Mouse (Mus musculus) neutrophil, adult 5-6 weeks (primary cell): Measurements from ENCODE around the gene Nt5dc3. TPM values are rescaled to one million over a fixed set of nuclear protein-coding genes. Genes with fewer than 3 reads are reported as not detected.
A peak's percentile ranks its signal among the peaks of the same experiment; 100 is the strongest.

Experiments
- ATAC-seq: fragments of 151-379, 151-347 bp; 2 replicates; pipeline ENCODE4 v1.8.0; 2017; ENCODE audit warnings: mild to moderate bottlenecking, moderate TSS enrichment; ENCODE audit not compliant: insufficient number of reproducible peaks, poor library complexity, low FRiP score, severe bottlenecking; ENCODE audit errors: extremely low read depth
- total RNA-seq: library from RNA; stranded (forward); fragments of 200-1000 nt; gene quantifications from 2 replicates; pipeline ENCODE4 v1.2.3, GENCODE M21; 2017

The Nt5dc3 gene
- total RNA-seq = 4.2 and 4.3 TPM in 2 replicates

GRCm38 (mm10) chr10:86778398-86779116 is at the start of gene Nt5dc3:
TSS of gene Nt5dc3 (plus strand) at chr10:86779005.
- peak; percentile 84 for ATAC-seq

DNA sequence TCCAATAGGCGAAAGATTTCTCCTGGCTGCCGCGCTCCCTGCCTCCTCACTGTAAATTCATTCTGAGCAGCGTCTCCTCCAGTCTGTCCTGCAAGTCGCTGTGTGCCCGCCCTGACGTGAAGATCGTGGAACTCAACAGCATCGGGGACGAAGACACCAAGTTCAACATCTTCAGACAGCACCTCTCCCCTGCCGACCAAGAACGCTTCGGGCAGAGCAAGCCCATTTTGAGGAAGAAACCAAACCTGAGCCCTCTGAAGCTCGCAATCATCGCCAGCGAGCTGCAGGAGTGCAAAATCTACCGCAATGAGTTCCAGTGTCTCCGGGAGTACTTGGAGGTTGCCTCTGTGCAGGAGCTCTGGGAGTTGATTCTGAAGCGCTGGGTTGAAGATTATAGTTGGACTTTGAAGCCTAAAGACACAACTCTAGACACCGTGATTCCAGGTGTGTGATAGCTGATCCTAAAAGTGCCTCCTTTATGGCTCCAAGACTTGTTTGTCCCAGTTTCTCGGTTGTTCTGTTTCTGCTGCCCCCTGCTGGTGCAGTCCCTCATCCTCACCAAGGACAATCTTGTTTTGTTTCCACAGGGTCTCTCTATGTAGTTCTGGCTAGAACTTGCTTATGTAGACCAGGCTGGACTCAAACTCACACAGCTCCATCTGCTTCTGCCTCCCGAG is 47.8 kb upstream of the Nt5dc3 start:
- peak; percentile 46; the same call in 1 of the 2 replicates for ATAC-seq

DNA sequence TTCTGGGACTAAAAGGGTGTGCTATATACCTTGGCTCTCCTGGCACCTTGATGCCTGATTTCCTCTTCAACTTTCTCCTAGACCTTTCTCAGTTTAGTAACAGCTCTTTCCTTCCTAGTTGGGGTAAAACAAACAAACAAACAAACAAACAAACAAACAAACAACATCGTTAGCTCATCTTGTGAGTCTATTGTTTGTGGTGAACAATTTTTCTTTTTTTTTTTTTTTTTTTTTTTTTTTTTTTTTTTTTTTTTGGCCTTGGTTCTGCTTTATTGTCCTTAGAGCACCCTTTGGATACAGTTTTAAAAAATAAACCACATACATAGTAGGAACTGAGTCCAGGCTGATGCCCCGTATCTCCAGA is 47.3 kb upstream of the Nt5dc3 start:
- no peak for ATAC-seq

DNA sequence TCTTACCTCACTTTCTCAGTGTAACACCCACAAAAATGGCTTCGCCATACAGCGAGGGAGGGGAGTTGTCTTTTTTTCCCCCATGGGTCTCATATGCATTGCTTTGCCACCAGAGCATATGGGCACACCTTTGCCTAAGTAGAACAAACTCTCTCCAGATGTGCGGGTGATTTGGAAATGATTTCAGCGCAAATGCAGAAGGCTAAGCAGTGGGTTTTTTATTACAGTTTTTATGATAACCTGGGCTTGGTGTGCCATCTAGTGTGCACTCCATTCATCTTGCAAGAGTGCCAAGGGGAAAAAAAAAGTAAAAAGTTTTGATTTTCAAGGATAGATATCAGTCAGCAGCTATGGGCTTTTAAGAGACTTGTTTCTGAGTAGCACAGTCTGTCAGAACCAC is 43.8 kb upstream of the Nt5dc3 start:
- ATAC-seq = no peak

DNA sequence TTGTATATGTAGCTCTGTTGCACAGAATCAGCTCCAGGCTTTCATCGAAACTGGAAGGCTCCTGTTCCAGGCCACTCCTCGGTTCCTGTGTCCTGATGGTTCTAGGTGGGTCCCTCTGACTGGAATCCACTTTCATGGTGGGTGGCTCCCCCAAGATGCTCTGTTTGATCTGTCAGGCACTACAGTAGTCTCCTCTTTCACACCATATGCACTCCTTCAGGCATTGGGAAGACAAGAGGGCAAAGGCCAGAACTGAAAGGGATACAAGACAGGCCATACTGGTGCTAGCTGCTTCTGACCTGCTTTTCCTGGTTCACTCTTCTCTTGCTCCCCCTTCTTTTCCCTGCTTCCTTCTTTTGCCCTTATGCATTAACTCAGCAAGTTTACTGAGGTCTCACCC is 35.9 kb upstream of the Nt5dc3 start:
- ATAC-seq = no peak

DNA sequence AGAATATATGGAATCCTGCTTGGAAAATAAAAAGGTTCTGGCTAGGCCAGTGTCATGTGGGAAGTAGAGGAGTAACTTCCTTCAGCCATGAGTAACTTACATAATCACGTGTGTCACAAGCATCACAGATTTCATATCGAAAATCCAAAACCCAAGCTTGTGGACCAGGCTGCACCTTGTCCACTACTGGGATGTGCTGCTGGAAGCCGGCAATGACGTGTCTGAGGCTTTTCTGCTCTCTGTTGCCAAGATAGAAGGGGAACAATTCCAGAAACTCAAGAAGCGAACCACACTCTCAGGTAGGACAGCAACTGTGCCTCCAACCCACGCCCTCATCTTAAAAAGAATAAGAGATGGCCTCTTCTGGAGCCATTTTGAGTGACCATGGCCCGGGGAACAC is 34.5 kb upstream of the Nt5dc3 start:
- no peak for ATAC-seq

DNA sequence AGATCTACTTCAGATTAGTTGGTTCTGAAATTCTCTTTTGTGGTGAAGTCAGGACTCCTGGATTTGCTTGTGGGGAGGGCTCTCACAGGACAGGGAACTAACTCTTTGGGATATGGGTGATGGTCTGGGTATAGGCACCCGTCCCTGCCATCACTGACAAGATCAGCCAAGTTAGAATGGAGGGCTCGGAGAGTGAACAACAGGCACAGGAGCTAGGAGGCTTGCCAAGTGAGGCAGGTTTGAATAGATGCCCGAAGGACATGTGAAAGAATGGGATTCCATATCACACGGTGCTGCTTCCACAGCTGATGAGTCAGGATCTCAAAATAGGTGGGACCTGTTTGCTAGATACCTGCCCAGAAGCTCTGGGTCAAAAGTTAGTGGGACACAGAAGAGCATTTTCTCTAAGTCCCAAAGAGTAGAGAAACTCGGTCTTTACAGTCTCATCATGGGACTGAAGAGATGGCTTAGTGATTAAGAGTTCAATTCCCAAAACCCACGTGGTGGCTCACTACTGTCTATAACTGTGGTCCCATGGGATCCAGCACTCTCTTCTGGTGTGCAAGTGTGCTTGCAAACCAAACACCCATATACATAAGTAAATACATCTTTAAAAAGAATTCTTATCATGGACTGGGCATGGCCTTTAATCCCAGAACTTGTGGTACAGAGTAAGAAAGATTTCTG is 22.8 kb upstream of the Nt5dc3 start:
- no peak for ATAC-seq

DNA sequence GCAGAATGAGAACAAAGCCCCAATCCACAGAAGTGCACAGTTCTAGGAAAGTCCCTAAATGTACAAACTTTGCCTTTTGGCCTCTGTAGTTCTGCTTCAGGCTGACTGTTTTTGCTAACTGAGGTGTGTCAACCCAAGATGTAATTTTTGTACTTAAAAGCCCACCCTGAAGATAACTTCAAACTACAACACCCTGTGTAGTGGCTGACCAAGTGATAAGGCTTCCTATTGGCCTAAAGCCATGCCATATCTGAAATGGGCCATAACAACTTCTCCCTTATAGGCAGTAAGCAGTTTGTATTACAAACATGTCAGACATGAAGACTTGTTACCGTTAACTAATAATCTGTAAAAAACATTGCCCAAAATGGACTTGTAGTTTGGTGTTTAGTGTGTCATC is 21.1 kb upstream of the Nt5dc3 start:
- no peak for ATAC-seq

- no peak for ATAC-seq
Measured at GRCm38 (mm10) chr10:86758211-86758610, 20.6 kb upstream of the Nt5dc3 start.

GRCm38 (mm10) chr10:86761236-86761635 is 17.6 kb upstream of the Nt5dc3 start:
- no peak for ATAC-seq

DNA sequence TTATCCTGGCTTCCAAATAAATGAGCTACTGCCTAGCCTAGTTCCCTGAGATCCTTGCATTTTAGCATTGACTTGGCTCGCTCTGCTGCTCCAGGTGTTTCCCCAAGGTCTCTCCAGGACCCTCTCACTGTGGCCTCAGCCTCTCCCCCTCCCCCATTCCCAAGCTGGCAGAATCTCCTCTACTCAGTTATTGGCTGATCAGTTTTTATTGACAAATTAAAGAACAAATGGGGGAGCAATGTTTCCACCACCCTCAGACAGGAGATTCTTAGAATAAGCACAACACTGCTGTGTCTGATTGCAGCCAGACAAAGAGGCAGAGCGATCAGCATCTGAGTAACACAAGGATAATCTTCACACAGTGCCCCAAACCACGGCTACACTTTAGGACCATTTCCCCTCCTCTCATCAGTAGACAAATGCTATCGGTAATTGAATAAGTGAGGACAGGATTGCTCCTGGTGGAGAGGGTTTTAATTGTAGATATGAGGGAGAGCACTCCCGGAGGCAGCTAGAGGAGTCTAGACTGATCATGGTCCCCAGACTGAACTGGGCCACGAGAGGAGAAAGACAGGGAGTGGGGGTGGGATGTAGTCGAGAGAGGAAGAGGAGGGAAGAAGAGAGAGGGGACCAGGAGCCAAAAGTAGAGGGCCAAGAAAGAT is 17.0 kb upstream of the Nt5dc3 start:
- ATAC-seq = no peak

GRCm38 (mm10) chr10:86762384-86762730 is 16.4 kb upstream of the Nt5dc3 start:
- ATAC-seq = no peak

DNA sequence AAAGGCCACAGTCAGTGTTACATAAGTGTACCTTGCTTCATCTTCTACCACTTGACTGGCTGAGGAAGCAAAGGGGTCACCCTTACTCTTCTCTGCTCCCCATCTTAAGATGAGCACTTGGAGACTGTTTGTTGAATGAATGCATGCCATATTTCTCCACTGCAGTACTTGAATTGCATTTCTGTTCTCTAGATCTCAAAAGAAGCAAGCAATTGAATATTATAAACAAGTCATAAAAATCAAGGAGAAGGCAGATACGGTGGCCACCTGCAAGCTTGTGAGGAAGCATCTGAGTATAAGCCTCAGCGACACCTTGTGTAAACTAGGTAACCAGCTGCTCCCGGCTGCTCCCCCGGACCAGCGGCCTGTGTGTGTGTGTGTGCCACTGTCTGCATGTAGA is 15.1 kb upstream of the Nt5dc3 start, which contains the start of gene Gm49358:
Gene Gm49358 (plus strand): TSS at position 301 of the 400 bp plus-strand sequence.
- no peak for ATAC-seq

GRCm38 (mm10) chr10:86765344-86765966 is 13.3 kb upstream of the Nt5dc3 start:
- ATAC-seq = no peak

- no peak for ATAC-seq
Measured at GRCm38 (mm10) chr10:86769216-86769615, 9.6 kb upstream of the Nt5dc3 start.

DNA sequence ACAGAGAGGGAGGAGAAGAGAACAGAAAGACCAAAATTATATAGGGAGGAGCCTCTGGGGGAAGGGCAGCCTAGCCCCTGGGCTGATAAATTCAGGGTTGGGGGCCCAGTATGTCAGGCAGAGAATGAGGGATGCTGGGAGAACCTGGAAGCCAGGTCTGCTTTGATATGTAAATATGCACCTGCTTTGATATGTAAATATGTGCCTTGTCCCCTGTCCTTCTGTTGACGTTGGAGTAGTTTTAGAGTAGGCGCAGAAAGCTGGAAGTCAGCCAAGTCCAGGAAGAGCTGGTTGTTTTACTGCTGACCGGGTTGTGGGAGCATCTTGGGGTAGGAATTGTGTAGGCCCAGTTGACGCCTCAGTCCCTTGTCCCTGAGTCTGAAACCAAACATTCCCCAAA is 9.0 kb upstream of the Nt5dc3 start:
- ATAC-seq = no peak

GRCm38 (mm10) chr10:86771701-86772100 is 7.1 kb upstream of the Nt5dc3 start:
- no peak for ATAC-seq

DNA sequence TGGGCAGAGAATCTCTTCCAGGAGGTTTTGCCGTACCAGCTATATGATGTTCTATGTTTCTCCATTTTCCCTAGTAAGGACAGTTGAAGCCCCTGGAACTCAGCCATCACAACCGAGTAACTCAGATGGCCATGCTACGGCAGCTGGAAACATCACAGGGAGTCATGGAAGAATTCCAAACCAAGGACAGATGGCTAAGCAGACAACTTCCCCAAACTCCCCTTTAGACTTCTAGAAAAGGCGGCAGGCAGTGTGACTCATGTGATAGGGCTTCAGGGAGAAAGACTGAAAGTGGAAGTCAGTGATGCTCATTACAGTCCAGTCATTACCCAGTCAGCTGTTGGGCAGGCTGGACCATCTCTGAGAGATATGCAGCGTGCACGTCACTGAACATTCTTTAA is 6.6 kb upstream of the Nt5dc3 start:
- peak; percentile 60; the same call in 1 of the 2 replicates for ATAC-seq

DNA sequence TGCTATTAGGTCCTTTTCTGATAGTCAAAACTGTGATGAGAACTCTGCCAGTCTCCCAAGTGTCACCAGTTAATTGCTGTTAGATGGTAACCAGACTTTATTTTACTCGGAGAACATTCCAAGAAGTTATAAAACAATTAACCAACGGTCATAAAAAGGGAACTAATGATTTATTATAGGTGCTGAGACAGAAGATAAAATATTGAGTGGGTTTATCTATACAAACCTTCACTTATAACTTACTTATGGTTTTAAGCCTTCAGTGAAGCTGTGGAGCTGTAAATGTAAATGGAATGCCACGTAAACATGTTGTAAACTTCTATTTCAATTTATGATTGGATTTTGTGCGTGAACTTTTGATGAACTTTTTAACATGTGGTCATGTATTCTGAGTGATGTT is 5.4 kb upstream of the Nt5dc3 start:
- ATAC-seq = no peak
